Mouse (Mus musculus): ENCODE results near the gene Lrrn4cl.

DNA sequence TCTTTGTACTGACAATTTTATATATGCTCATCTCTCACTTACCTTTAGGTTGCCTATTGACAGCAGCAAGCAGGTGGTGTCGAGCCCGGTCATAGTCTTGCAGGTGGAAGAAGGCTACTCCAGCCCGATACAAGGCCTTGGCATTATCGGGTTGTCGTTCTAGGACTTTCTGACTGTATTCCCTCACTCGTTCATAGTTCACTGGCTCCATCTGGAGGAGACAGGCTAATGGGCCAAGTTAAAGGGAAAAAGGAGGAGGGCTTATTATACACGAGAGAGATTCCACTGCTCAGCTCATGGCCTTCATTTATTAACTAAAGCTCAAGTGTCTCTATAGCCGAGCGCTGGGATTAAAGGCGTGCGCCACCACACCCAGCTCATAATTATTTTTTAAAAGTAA, 34.8 kb upstream of the Lrrn4cl start:
- TF ChIP-seq CTCF (conservative IDR thresholded peaks at IDR 0.05; ENCODE audit: insufficient read depth, insufficient read length, low read depth, low read length): no peak; the same call in 1 of the 2 replicates
- no peak for TF ChIP-seq POLR2A (IDR thresholded peaks at IDR 0.05; ENCODE audit: low read depth, low read length)

Measured in kidney, adult 2 months (tissue).